Mouse (Mus musculus) 3134 (cell line): ENCODE data around the gene Ybx2.

Experiments
- DNase-seq: peaks from one replicate; pipeline ENCODE4 v3.0.0-alpha.2; 2011; ENCODE audit warnings: low spot score; ENCODE audit not compliant: insufficient read length; ENCODE audit errors: extremely low read depth

Ybx2 gene

DNA sequence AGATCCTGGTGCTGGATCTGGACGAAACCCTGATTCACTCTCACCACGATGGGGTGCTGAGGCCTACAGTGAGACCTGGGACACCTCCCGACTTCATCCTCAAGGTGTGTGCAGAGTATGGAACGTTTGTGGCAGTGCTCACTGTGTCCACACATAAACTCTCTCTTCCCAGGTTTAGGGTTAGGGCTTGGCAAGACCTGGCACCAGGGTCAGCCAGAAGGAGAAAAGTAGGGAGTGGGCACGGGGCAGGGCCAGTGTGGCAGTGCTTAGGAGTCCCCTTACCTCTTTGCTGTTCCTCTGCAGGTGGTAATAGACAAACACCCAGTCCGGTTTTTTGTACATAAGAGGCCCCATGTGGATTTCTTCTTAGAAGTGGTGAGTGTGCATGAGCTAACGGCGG, 48.8 kb downstream of the Ybx2 start:
- no peak for DNase-seq

DNA sequence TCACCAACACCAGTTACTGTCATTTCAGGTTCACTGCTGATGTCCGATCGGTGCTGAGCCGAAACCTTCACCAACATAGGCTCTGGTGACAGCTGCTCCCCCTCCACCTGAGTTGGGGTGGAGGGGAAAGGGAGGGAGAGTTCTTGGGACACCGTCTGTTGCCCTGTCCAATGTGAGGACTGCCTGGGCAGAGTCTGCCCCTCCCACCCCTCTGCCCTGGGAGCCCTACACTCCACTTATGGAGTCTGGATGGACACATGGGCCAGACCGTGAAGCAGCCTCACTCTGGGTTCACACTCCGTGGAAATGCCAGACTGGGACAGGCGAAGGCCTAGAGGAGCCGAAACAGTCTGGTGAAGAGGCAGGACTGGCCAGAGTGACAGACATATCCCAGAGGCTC, 54.4 kb downstream of the Ybx2 start:
- DNase-seq, result no peak
